Mouse (Mus musculus) limb, embryonic 13.5 days (tissue): ENCODE measurements around the gene Prkd3. TPM values are rescaled to one million over a fixed set of nuclear protein-coding genes. Genes with fewer than 3 reads are reported as not detected.

ENCODE experiments used
- ATAC-seq: fragments of 200-750 bp; cut with Nextera tagmentation; 2 replicates; pipeline ENCODE4 v1.8.0; 2017; ENCODE audit warnings: low read depth, moderate number of reproducible peaks, moderate TSS enrichment; ENCODE audit not compliant: low FRiP score
- H3K27ac ChIP-seq: fragments of 300-500 bp; sonication (generic); 2 replicates; pipeline ENCODE4 v1.5.1; 2015; ENCODE audit warnings: inconsistent platforms, mild to moderate bottlenecking, moderate library complexity
- H3K27me3 ChIP-seq: fragments of 300-500 bp; sonication (generic); 2 replicates; pipeline ENCODE4 v1.6.1; 2015; ENCODE audit warnings: mild to moderate bottlenecking, inconsistent platforms
- H3K36me3 ChIP-seq: fragments of 300-500 bp; sonication (generic); 2 replicates; pipeline ENCODE4 v1.6.1; 2015; ENCODE audit warnings: inconsistent platforms, mild to moderate bottlenecking, moderate library complexity
- H3K4me1 ChIP-seq: fragments of 300-500 bp; sonication (generic); 2 replicates; pipeline ENCODE4 v1.6.1; 2015; ENCODE audit warnings: inconsistent platforms
- H3K4me2 ChIP-seq: fragments of 300-500 bp; sonication (generic); replicated peaks from 2 replicates; pipeline ENCODE4 v1.6.1; 2015; ENCODE audit warnings: inconsistent platforms, mild to moderate bottlenecking, moderate library complexity
- H3K4me3 ChIP-seq: fragments of 300-500 bp; sonication (generic); 2 replicates; pipeline ENCODE4 v1.5.1; 2015; ENCODE audit warnings: moderate library complexity, mild to moderate bottlenecking, inconsistent platforms
- H3K9ac ChIP-seq: fragments of 300-500 bp; sonication (generic); 2 replicates; pipeline ENCODE4 v1.6.1; 2015; ENCODE audit warnings: mild to moderate bottlenecking, inconsistent platforms
- H3K9me3 ChIP-seq: fragments of 300-500 bp; sonication (generic); 2 replicates; pipeline ENCODE4 v1.6.1; 2016; ENCODE audit warnings: inconsistent platforms
- WGBS: fragments of 180-500 bp; shearing (Covaris S2); methylation state at CpG from one replicate; pipeline ENCODE4 v1.1.7; 2015; 5-methylcytosine and 5-hydroxymethylcytosine counted together
- polyA plus RNA-seq: library from polyadenylated mRNA; unstranded; fragments of >200 nt; fragmentation: Nextera tagmentation; extraction: Ambion mirVana; gene quantifications from 2 replicates; pipeline ENCODE4 v1.2.1, GENCODE M21; 2015

Gene Prkd3
- polyA plus RNA-seq, 1 experiment from 2014 or later = 48.2 TPM

DNA sequence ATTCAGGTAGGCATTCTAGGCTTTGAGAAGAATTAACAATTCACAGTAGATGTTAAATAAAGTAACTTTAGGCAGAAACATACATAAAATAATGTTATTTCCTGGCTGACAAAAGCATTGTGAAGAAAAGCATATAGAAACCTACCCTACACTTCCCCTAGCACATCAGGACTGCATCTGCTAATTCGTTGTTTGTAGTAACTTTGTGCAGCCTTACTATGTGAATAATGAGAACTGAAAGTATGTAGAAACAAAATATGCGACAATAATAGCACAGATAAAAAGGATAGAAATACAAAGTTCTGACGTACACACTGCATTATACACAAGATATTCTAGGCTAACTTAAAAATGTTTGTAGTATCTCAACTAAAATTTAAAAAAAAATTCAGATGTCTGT lies 21.4 kb downstream of the Prkd3 start:
- H3K36me3 ChIP-seq = no peaks in the 10 kb centered on the region
- H3K27me3 ChIP-seq = no peaks in the 10 kb centered on the region
- H3K4me1 ChIP-seq = peaks cover 12% of the 10 kb centered on the region
- WGBS = 96% methylated on average over 3 of the region's 3 CpGs
- H3K9me3 ChIP-seq = no peaks in the 10 kb centered on the region
- H3K9ac ChIP-seq = no peak overlapping the region
- H3K27ac ChIP-seq = no peak overlapping the region
- no peak overlapping the region for H3K4me3 ChIP-seq
- no peak for ATAC-seq
- no peak overlapping the region for H3K4me2 ChIP-seq

DNA sequence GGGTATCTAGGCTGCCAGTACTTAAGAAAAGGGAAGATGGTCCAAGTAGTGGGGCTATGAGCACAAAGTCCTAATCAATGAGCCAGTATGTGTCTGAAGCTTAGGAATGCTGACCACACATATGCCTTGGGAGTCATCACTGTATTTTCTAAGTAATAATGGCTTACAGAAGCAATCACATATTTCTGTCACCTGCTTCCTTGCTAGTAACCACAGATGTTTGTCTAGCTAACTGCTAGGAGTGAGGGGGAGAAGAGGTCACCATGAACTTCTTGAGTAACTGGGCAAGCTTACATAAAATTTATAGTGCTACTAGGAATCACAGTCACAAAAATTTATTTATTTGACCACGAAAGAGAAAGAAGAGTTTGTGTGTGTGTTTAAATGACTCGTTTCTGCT lies 22.5 kb downstream of the Prkd3 start:
- no peak overlapping the region for H3K9ac ChIP-seq
- WGBS = 60% methylated on average over 2 of the region's 2 CpGs

DNA sequence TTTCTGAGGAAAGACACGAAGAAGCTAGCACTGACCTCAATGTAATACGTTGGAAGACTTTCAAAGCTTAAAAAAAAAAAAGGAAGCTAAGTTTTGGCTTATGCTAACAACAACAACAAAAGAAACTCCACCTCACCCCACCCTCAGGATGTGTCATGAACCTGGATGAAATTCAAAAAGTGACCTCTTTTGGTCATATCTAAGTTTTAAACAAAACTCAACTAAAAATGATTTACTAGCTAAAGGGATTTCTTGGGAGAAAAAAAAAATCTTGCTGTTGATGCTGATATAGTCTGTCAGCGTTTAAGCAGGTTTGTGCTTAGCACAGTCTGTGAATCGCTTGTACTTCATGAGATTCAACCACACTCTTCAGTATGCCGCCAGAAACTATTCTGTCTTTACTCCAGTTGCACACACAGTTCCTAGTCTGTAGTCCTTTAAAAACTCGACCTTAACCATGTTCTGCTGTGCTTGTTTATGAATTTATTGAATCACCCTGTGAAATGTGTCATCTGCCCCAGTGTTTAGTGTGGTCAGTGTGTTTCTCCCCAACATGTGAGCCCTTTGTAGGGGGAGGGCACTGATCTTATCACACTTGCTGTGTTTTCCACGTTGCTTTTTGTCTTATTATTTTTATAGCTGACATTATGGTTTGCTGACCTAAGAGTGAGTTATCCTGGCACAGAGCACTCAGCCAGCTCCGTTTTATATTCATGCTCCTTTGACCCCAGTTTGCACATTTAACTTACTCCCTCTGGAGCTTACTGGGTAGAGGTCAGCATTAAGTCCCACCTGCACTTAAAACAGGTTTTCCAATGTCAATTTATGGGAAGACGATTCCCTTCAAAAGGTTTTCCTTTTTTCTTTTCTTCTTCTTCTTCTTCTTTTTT lies 25.4 kb downstream of the Prkd3 start:
- Histone ChIP-seq H3K4me1 (peaks cover 26% of the 10 kb centered on the region), H3K4me2 (no peak overlapping the region), H3K4me3 (no peak overlapping the region), H3K9ac (no peak overlapping the region), H3K27me3 (no peaks in the 10 kb centered on the region), H3K9me3 (no peaks in the 10 kb centered on the region), H3K36me3 (no peaks in the 10 kb centered on the region), H3K27ac (no peak overlapping the region)
- WGBS = 63% methylated on average over 9 of the region's 9 CpGs
- no peak for ATAC-seq

More for the DNA sequence above, 22.5 kb downstream of the Prkd3 start:
- Histone ChIP-seq H3K27me3 (no peaks in the 10 kb centered on the region), H3K4me3 (no peak overlapping the region), H3K9me3 (no peaks in the 10 kb centered on the region), H3K4me1 (peaks cover 16% of the 10 kb centered on the region), H3K27ac (no peak overlapping the region), H3K4me2 (no peak overlapping the region), H3K36me3 (no peaks in the 10 kb centered on the region)
- no peak for ATAC-seq

- no peak overlapping the region for H3K27ac ChIP-seq
- no peak overlapping the region for H3K4me2 ChIP-seq
- H3K4me1 ChIP-seq = peaks cover 26% of the 10 kb centered on the region
- no peaks in the 10 kb centered on the region for H3K36me3 ChIP-seq
- no peak overlapping the region for H3K4me3 ChIP-seq
- no peaks in the 10 kb centered on the region for H3K9me3 ChIP-seq
- no peaks in the 10 kb centered on the region for H3K27me3 ChIP-seq
- no peak overlapping the region for H3K9ac ChIP-seq
- ATAC-seq = no peak
- 86% methylated on average over 8 of the region's 8 CpGs for WGBS
Measured at GRCm38 (mm10) chr17:78994382-78994781, 26.2 kb downstream of the Prkd3 start.

DNA sequence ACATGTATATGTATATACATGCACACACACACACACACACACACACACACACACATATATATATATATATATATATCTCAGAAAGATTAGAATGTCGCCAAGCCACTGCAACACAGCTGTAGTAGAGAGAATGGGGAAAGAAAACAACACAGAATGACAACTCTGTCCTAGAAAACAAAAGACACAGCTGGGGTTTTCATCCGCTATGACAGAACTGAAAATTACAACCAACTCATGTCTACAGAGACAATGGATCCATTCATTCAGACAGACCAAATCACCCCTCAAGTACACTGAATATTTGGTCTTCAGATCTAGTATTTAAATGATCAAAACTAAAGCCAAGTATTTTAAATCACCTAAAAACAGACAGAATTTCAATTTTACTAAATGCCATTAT lies 26.9 kb downstream of the Prkd3 start:
- H3K27me3 ChIP-seq = no peaks in the 10 kb centered on the region
- 78% methylated on average over 2 of the region's 2 CpGs for WGBS

DNA sequence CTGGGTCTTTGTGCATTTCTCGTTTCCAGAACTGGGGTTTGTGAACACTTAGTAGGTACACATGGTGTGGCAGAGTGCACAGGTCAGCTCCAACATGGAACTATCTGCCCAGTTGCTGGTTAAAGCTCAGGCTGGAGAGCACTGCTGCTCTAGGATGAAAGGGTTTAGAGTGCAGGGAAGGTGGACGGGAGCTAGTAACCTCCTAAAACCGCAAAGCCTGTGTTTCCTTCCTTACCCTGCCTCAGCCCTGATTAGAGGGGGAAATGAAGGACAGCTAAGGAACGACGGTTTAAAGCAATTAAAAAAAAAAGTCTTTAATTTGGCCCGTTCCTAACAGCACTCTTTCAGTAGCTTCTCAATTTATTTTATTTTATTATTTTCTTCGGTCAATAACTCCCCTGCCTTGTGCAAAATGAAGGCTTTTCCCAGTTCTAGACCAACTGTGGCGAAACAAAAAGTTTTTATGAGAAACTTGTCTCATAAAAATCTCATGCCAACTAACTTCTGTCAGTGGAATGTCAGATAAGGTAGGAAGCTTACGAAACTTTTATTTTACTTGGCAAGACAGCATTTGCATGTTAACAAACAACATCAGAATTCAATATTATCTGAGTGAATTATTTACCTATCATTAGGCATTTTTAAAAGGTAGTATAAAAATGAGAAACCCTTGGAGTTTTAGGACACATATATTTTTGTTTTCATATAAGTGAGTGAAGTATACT lies 28.2 kb downstream of the Prkd3 start:
- WGBS = 34% methylated on average over 9 of the region's 9 CpGs
- no peak for ATAC-seq

More for the DNA sequence above, 26.9 kb downstream of the Prkd3 start:
- H3K27ac ChIP-seq = no peak overlapping the region
- peaks cover 26% of the 10 kb centered on the region for H3K4me1 ChIP-seq
- no peaks in the 10 kb centered on the region for H3K36me3 ChIP-seq
- no peak overlapping the region for H3K4me2 ChIP-seq
- H3K4me3 ChIP-seq = no peak overlapping the region
- ATAC-seq = no peak
- no peak overlapping the region for H3K9ac ChIP-seq
- H3K9me3 ChIP-seq = no peaks in the 10 kb centered on the region

DNA sequence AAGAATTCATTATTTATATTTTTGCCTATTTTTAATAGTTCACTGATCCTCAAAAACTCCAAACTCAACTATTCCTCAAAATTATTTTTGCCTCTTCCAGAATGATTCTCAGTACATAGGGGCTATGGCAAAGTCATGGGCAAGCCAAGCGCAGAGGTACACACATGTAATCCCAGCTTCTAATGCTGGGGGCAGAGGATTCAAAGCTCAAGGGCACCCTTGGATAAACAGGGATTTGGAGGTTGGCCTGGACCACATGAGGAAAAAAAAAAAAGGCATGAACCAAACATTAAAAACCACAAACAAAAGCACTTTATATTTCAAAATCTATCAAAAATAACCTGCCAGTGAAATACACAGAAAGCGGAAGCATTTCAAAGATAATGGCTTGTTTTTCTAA lies 29.1 kb downstream of the Prkd3 start:
- no peak for ATAC-seq
- H3K27ac ChIP-seq = no peak overlapping the region
- H3K9me3 ChIP-seq = no peaks in the 10 kb centered on the region
- H3K36me3 ChIP-seq = no peaks in the 10 kb centered on the region
- H3K4me3 ChIP-seq = no peak overlapping the region
- peaks cover 25% of the 10 kb centered on the region for H3K4me1 ChIP-seq
- H3K9ac ChIP-seq = no peak overlapping the region
- WGBS = 96% methylated on average over 2 of the region's 2 CpGs
- H3K27me3 ChIP-seq = no peaks in the 10 kb centered on the region
- no peak overlapping the region for H3K4me2 ChIP-seq

More for the DNA sequence above, 28.2 kb downstream of the Prkd3 start:
- Histone ChIP-seq H3K36me3 (no peaks in the 10 kb centered on the region), H3K4me1 (peaks cover 25% of the 10 kb centered on the region), H3K9ac (no peak overlapping the region), H3K4me2 (0 out of 2 replicates have a peak overlapping the region, but pooled peaks have one; percentile 15), H3K27ac (no peak overlapping the region; the same call in 1 of the 2 replicates), H3K9me3 (no peaks in the 10 kb centered on the region), H3K4me3 (no peak overlapping the region), H3K27me3 (no peaks in the 10 kb centered on the region)

DNA sequence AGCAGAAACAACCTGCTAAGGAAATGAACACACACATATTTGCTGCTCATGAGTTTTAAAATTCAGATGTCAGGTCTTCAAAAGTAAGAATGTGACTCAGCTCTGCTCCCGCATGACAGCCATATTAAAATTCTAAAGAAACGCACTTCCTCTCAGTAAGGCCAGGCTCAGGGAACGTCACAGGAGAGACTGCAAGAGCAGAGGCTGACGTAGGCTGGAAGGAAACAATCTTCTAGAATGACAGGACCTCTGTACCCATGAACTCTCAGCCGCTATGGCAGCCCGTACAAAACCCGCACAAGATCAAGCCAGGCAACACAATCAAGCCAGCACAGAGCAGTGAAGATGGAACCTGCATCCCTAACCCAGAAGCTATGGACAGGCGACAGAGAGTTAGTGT lies 31.6 kb downstream of the Prkd3 start:
- Histone ChIP-seq H3K27ac (no peak overlapping the region), H3K9me3 (no peaks in the 10 kb centered on the region), H3K27me3 (no peaks in the 10 kb centered on the region), H3K4me1 (peaks cover 21% of the 10 kb centered on the region), H3K9ac (no peak overlapping the region), H3K4me2 (no peak overlapping the region), H3K36me3 (peaks cover 6% of the 10 kb centered on the region), H3K4me3 (no peak overlapping the region)
- WGBS = 82% methylated on average over 8 of the region's 8 CpGs
- no peak for ATAC-seq

DNA sequence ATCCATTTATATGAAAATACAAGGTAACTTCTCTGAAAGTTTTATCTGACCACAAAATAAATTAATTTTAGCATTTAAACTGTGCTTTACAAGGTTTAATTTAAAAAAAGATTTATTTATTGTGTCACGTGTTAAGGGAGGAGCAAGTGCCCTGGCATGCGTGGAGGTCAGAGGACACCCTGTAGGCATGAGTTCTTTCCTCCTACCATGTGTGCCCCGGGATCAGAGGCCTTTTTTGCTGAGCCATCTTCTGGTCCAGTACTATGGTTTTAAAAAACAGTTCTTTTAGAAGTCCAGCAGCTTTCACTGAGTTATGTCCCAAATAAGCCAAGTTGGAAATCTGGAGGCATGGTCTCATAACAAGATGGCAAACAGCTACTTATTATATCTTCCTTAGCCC lies 36.9 kb downstream of the Prkd3 start:
- Histone ChIP-seq H3K36me3 (peaks cover 33% of the 10 kb centered on the region), H3K9ac (no peak overlapping the region), H3K4me3 (no peak overlapping the region), H3K4me1 (0 out of 2 replicates have a peak, but pooled peaks cover 7% of the 10 kb centered on the region), H3K9me3 (no peaks in the 10 kb centered on the region), H3K27ac (no peak overlapping the region), H3K4me2 (no peak overlapping the region), H3K27me3 (no peaks in the 10 kb centered on the region)
- no peak for ATAC-seq
- WGBS = 90% methylated on average over 3 of the region's 3 CpGs

DNA sequence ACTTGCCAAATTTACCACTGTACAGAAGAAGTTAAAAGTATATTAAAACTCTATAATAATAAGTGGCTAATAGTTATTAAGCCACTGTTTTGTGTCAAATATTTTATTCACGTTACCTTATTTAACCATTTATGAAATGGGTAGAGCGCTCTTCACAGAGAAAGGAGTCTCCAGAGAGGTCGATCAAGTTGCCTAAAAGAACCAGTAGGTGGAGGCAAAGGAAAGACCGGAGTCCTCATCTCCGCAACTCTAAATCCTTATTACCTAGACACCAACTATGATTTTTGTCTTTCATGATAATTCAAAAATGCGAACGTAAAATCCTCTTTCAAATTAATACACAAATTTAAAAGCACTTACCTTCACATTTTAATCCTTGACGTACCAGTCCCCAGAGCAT lies 37.5 kb downstream of the Prkd3 start:
- no peak for ATAC-seq
- Histone ChIP-seq H3K9me3 (no peaks in the 10 kb centered on the region), H3K36me3 (peaks cover 33% of the 10 kb centered on the region), H3K4me1 (0 out of 2 replicates have a peak, but pooled peaks cover 7% of the 10 kb centered on the region), H3K4me3 (no peak overlapping the region), H3K4me2 (no peak overlapping the region), H3K27me3 (no peaks in the 10 kb centered on the region), H3K27ac (no peak overlapping the region), H3K9ac (no peak overlapping the region)
- WGBS = 93% methylated on average over 8 of the region's 8 CpGs

DNA sequence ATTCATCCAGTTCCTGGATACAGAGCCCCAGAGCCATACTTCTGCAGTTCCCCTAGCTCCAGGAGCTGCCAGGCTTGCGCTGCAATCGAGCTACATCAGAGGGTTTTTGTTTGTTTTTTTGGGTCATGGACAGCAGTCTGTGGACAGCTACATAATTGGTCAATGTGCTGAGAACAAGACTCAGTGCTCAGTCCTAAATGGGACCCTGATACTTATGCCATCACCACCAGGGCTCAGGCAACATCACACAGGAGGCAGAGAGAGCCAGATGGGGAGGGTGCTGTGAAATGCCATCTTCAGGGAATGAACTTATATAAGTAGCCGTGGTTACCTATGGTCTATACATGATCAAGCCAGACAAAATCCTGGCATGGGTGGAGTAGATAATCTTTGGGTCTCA lies 52.1 kb downstream of the Prkd3 start:
- H3K27me3 ChIP-seq = no peaks in the 10 kb centered on the region
- H3K9ac ChIP-seq = no peak overlapping the region
- no peak overlapping the region for H3K27ac ChIP-seq
- no peaks in the 10 kb centered on the region for H3K4me1 ChIP-seq
- 81% methylated on average over 3 of the region's 3 CpGs for WGBS
- ATAC-seq = no peak
- peaks cover 57% of the 10 kb centered on the region for H3K36me3 ChIP-seq
- H3K4me3 ChIP-seq = no peak overlapping the region
- H3K9me3 ChIP-seq = no peaks in the 10 kb centered on the region
- H3K4me2 ChIP-seq = no peak overlapping the region

DNA sequence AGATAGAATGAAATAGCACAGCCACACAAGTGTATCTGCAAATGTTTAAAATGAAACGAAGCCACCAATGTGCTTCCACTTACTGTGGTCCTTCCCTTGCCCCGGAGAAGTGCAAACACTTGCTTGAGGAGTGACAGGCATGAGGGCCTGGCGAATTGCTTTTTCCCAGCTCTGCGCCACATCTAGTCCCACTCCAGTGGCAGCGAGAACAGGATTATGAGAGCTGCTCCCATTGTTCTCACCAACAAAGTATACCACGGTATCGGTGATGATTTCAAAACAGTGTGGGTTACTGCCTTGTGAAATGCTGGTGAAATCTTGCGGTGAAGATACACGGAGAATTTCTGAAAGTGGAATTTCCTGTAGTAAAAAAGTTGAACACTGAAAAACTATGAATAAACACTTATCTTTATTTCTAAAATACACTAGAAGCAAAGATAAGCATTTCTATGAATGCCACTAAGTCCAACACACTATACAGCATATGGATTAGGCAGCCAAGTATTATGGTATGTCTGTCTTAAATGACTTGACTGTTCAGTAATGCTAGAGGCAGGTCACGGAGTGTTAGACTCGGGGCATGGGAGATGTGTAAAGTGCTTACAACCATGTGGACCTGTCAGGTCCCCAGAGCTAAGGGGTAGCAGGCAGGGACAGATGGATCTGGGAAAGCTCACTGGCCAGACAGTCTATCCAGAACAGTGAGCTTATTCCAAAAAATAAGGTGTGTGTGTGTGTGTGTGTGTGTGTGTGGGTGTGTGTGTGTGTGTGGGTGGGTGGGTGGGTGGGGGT lies 54.3 kb downstream of the Prkd3 start:
- no peak overlapping the region for H3K27ac ChIP-seq
- no peaks in the 10 kb centered on the region for H3K4me1 ChIP-seq
- no peaks in the 10 kb centered on the region for H3K9me3 ChIP-seq
- H3K4me3 ChIP-seq = no peak overlapping the region
- no peaks in the 10 kb centered on the region for H3K27me3 ChIP-seq
- no peak for ATAC-seq
- no peak overlapping the region for H3K4me2 ChIP-seq
- peaks cover 60% of the 10 kb centered on the region for H3K36me3 ChIP-seq
- H3K9ac ChIP-seq = no peak overlapping the region
- WGBS = 91% methylated on average over 11 of the region's 11 CpGs
